Mouse (Mus musculus) hindbrain, embryonic 10.5 days (tissue): ENCODE data around the gene Tmem132c. TPM values are rescaled to one million over a fixed set of nuclear protein-coding genes. Genes with fewer than 3 reads are reported as not detected.

Source experiments
- DNase-seq: peaks from one replicate; pipeline ENCODE4 v3.0.0-alpha.2; 2017; ENCODE audit warnings: low spot score
- H3K27ac ChIP-seq: fragments of 300-500 bp; sonication (generic); 2 replicates; pipeline ENCODE4 v1.5.1; 2016; ENCODE audit warnings: mild to moderate bottlenecking, moderate library complexity
- H3K27me3 ChIP-seq: fragments of 300-500 bp; sonication (generic); 2 replicates; pipeline ENCODE4 v1.6.1; 2016; ENCODE audit warnings: mild to moderate bottlenecking; ENCODE audit not compliant: poor library complexity, insufficient read depth, severe bottlenecking
- H3K36me3 ChIP-seq: fragments of 300-500 bp; sonication (generic); 2 replicates; pipeline ENCODE4 v1.6.1; 2016; ENCODE audit warnings: mild to moderate bottlenecking, moderate library complexity
- H3K4me1 ChIP-seq: fragments of 300-500 bp; sonication (generic); replicated peaks from 2 replicates; pipeline ENCODE4 v1.6.1; 2016; ENCODE audit warnings: mild to moderate bottlenecking
- H3K4me3 ChIP-seq: fragments of 300-500 bp; sonication (generic); 2 replicates; pipeline ENCODE4 v1.5.1; 2016; ENCODE audit warnings: mild to moderate bottlenecking, moderate library complexity
- H3K9me3 ChIP-seq: fragments of 300-500 bp; sonication (generic); 2 replicates; pipeline ENCODE4 v1.6.1; 2016; ENCODE audit warnings: mild to moderate bottlenecking, moderate library complexity
- WGBS: fragments of 180-500 bp; shearing (Covaris S2); methylation state at CpG from one replicate; pipeline ENCODE4 v1.1.7; 2016; 5-methylcytosine and 5-hydroxymethylcytosine counted together
- polyA plus RNA-seq: library from polyadenylated mRNA; unstranded; fragments of >200 nt; fragmentation: Nextera tagmentation; extraction: Ambion mirVana; gene quantifications from 2 replicates; pipeline ENCODE4 v1.2.1, GENCODE M21; 2016

Tmem132c gene
- polyA plus RNA-seq, 1 experiment from 2014 or later = 24.0 TPM

DNA sequence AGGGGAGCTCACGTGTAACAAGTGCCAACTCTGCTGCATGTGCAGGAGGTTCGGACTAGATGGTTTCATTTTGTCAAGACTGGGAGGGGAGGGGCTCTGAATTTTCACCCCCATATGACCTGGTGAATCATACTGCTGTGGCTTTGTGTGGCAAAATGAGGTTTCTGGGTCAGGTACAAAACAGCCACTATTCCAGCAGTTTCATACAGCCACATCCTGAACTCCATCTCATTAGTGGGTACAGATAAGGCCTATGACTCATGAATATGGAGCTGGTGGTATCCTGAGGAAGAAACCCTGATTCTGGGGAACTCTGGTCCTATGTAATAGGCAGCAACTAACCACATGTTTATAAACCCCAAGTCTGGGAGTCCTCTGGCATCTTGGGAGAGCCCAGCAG, 295.9 kb downstream of the Tmem132c start:
- no peak for DNase-seq
- H3K27ac ChIP-seq = no peak overlapping the region
- H3K27me3 ChIP-seq = no peaks in the 10 kb centered on the region
- 90% methylated on average over 2 of the region's 2 CpGs for WGBS
- H3K4me3 ChIP-seq = no peak overlapping the region
- H3K9me3 ChIP-seq = no peaks in the 10 kb centered on the region
- no peaks in the 10 kb centered on the region for H3K4me1 ChIP-seq
- no peaks in the 10 kb centered on the region for H3K36me3 ChIP-seq

DNA sequence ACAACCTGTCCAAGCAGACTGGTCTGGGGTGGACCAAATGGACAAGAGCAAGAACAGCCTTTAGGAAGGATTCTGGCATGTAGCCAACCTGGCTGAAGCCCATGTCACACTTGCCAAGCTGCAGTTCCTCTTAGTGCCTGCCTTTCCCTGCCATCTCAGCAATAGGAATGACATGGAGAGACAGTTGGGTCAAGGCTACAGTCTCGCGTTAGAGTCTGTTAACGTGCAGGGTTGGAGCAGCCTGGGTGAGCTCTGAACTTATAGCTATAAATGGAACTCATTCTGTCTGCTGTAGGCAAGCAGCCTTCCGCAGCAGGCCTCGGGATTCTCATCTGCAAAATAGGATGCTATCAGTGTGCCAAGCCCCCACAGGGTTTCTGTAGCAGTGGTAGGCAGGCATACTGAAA, 305.0 kb downstream of the Tmem132c start:
- 91% methylated on average over 5 of the region's 5 CpGs for WGBS
- no peak for DNase-seq
- H3K27ac ChIP-seq = no peak overlapping the region

DNA sequence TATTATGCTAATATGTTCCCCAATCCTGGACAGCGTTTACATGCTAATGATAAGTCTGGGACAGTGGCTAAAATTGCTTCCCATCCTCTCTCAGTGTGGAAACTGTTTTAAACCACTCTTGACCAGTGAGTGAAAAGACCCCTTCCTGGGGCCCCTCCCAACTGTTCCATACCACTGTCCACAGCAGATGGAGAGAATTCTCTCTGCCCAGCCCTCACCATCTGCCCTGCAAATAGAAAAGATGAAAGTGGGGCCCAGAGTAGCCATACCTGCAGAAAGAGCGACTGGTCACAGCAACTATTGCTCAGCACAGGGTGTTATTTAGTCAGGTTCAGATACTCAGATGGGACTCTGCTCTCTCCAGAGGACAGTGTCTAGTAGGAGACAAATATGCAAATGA, 306.5 kb downstream of the Tmem132c start:
- WGBS = 83% methylated on average over 2 of the region's 2 CpGs
- no peaks in the 10 kb centered on the region for H3K4me1 ChIP-seq
- H3K27me3 ChIP-seq = no peaks in the 10 kb centered on the region
- H3K4me3 ChIP-seq = no peak overlapping the region
- no peak for DNase-seq
- H3K9me3 ChIP-seq = no peaks in the 10 kb centered on the region
- H3K27ac ChIP-seq = no peak overlapping the region
- no peaks in the 10 kb centered on the region for H3K36me3 ChIP-seq

More for the DNA sequence above, 305.0 kb downstream of the Tmem132c start:
- H3K4me1 ChIP-seq = no peaks in the 10 kb centered on the region
- no peaks in the 10 kb centered on the region for H3K36me3 ChIP-seq
- no peaks in the 10 kb centered on the region for H3K27me3 ChIP-seq
- no peak overlapping the region for H3K4me3 ChIP-seq
- H3K9me3 ChIP-seq = no peaks in the 10 kb centered on the region

DNA sequence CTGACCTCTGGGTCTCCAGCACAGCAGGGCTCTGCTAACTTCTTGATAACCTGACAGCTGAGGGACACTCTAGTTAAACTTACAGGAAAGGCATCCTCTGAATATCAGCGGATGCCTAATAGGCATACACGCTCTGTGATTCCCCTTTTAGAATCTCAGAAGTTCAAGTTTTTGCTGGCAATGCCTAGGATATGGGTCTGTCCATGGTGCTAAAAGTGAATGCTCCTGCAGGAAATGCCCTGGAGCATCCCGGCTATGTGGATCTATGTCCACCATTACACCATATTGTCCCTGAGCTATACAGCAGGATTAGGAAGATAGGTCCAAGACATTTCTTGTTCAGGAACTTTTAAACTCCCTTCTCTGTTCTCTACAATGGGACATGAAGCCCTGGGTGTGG, 319.5 kb downstream of the Tmem132c start:
- H3K4me1 ChIP-seq = no peaks in the 10 kb centered on the region
- WGBS = 84% methylated on average over 3 of the region's 3 CpGs
- H3K27ac ChIP-seq = no peak overlapping the region
- H3K9me3 ChIP-seq = no peaks in the 10 kb centered on the region
- peaks cover 19% of the 10 kb centered on the region for H3K36me3 ChIP-seq
- no peak overlapping the region for H3K4me3 ChIP-seq
- DNase-seq = no peak
- H3K27me3 ChIP-seq = no peaks in the 10 kb centered on the region

DNA sequence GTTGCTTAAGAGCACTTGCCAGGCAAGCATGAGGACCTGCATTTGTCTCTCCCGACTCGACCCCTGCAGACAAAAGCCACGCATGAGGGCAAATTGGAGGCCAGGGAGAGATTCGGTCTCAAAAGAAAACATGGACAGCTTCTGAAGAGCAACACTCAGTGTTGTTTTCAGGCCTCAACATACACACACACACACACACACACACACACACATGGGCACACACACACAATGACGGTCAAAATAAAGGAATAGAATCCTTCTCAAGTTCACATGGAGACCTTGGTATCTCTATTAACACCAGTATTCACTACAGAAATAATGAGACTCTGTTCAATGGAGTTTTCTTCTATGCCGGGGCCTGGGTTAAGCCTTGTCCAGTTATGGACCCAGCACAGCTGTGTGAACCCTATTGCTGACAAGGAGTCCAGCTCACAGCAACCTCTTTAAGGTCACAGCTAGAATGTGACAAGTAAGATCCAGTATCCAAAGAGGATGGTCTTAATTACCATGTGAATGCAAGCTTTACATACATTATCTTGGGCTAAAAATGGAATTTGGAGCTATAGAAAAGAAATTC, 325.6 kb downstream of the Tmem132c start:
- H3K9me3 ChIP-seq = no peaks in the 10 kb centered on the region
- 75% methylated on average over 6 of the region's 6 CpGs for WGBS
- no peaks in the 10 kb centered on the region for H3K27me3 ChIP-seq
- no peak for DNase-seq
- H3K4me1 ChIP-seq = peaks cover 10% of the 10 kb centered on the region
- H3K36me3 ChIP-seq = peaks cover 15% of the 10 kb centered on the region
- no peak overlapping the region for H3K4me3 ChIP-seq
- H3K27ac ChIP-seq = no peak overlapping the region

DNA sequence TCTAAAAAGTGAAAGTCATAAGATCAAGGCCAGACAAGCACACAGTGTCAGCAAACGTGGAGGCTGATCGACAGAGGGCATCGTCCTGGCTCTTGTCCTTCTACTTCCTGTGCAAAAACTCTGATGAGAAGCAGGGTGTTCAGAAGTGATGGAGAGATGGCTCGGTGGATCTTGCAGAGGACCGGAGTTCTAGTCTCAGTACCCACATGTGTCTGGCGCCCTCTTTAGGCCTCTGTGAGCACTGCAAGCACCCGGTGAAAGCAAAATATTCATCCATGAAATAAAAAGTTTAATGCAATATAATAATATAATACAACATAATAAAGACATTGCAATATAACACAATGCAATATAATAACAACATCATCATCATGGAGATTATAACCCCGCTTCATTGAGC, 335.8 kb downstream of the Tmem132c start:
- Histone ChIP-seq H3K9me3 (no peaks in the 10 kb centered on the region), H3K36me3 (no peaks in the 10 kb centered on the region), H3K4me1 (no peaks in the 10 kb centered on the region), H3K27ac (no peak overlapping the region), H3K27me3 (no peaks in the 10 kb centered on the region), H3K4me3 (no peak overlapping the region)
- no peak for DNase-seq
- WGBS = 57% methylated on average over 8 of the region's 8 CpGs

DNA sequence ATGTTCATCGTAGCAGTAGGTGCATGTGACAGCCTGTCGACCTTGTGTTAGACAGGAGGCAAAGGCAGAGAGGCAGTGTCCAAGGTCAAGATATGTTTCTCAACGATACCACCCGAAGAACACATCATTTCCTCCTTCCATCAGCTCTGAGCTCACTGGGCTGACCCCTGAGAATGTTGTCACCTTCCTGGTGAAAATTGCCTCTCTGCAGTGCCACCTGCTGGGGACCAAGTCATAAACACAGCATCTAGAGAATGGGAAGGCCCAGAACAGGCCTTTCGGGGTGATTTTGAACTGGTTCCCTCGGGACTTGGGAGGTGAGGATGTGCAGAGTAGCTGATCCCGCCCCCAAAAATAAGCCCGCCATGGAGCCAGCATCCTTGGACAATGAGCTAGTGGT, 342.1 kb downstream of the Tmem132c start:
- Histone ChIP-seq H3K4me1 (no peaks in the 10 kb centered on the region), H3K9me3 (no peaks in the 10 kb centered on the region), H3K27ac (no peak overlapping the region), H3K36me3 (no peaks in the 10 kb centered on the region; the same call in 1 of the 2 replicates), H3K4me3 (no peak overlapping the region), H3K27me3 (no peaks in the 10 kb centered on the region)
- DNase-seq = no peak
- WGBS = 88% methylated on average over 8 of the region's 8 CpGs

DNA sequence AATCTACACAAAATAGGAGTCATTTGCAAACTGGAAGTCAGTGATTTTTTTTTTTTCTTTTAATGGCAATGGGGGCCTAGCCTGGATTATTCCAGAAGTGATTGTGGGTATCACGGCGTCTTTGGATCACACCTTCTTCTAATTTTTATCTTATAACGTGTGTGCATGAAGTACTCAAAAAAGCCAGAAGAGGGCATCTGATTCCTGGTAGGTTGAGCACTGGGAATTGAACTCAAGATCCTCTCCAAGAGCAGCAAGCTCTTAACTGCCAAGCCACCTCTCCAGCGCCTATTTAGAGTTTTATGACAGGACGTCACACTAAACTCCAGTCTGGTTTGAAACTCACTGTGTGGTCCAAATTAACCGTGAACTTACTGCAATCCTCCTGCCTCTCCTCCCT, 346.2 kb downstream of the Tmem132c start:
- Histone ChIP-seq H3K27me3 (no peaks in the 10 kb centered on the region), H3K9me3 (no peaks in the 10 kb centered on the region), H3K36me3 (peaks cover 28% of the 10 kb centered on the region), H3K27ac (no peak overlapping the region), H3K4me3 (no peak overlapping the region), H3K4me1 (no peaks in the 10 kb centered on the region)
- DNase-seq = no peak
- 79% methylated on average over 6 of the region's 6 CpGs for WGBS

DNA sequence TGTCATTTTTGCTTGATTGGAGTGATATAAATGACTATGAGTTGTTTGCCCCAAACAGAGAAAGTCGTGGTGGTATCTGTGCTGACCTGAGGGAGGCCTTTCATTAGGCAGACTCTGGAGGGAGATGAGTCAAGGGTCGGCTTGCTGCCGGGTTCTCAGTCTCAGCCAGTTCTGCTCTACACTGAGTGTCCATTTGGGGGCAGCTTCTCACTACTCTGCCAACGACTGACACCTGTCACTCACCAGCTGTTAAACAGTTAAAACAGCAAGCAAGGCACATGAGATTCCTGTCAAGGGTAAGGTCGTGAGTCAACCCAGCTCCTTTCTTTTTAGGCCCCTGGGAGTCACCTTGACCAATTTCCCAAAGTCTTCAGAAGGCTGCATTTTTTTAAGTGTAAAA, 350.8 kb downstream of the Tmem132c start:
- no peak overlapping the region for H3K27ac ChIP-seq
- 71% methylated on average over 5 of the region's 5 CpGs for WGBS
- DNase-seq = no peak
- H3K36me3 ChIP-seq = peaks cover 74% of the 10 kb centered on the region
- H3K4me3 ChIP-seq = no peak overlapping the region
- no peaks in the 10 kb centered on the region for H3K4me1 ChIP-seq
- no peaks in the 10 kb centered on the region for H3K9me3 ChIP-seq
- no peaks in the 10 kb centered on the region for H3K27me3 ChIP-seq

DNA sequence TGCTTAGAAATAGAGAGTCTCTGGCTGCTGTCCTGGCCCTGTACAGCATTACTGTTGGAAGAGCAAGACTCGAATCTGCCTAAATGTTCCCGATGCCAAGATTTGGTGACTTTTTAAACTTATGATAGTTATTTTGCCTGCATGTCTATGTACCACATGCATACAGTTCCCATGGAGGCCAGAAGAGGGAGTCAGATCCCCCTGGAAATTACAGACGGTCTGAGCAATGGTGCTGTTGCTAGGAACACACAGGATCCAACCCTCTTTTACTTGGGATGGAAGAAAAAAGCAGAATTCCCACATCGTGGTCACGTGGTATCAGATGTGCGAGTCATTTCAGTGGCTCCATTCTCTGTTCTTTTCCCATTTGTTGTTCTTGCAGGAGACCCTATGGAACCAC, 351.2 kb downstream of the Tmem132c start:
- Histone ChIP-seq H3K27ac (no peak overlapping the region), H3K4me1 (no peaks in the 10 kb centered on the region), H3K9me3 (no peaks in the 10 kb centered on the region), H3K4me3 (no peak overlapping the region), H3K27me3 (no peaks in the 10 kb centered on the region), H3K36me3 (peaks cover 78% of the 10 kb centered on the region)
- no peak for DNase-seq
- WGBS = 83% methylated on average over 6 of the region's 6 CpGs

DNA sequence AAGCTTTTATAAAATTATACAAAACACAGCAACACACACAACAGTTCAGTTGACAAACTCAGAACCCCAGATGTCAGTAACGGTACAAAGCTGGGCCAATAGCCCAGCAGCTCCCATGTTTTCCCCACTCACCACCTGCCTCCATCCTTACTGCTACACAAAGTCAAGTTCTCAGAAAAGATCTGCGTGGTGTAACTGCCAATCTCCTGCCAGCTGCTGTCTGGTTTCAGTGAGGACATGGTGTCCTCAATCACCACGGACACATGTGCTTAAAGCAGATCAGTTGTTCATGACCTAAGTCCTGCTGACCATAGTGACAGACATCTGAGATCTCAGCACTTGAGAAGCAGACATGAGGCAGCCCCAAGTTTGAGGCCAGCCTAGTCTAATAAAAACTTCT, 354.1 kb downstream of the Tmem132c start:
- Histone ChIP-seq H3K27ac (no peak overlapping the region), H3K27me3 (no peaks in the 10 kb centered on the region), H3K4me1 (no peaks in the 10 kb centered on the region), H3K9me3 (no peaks in the 10 kb centered on the region), H3K36me3 (peaks cover 96% of the 10 kb centered on the region), H3K4me3 (no peak overlapping the region)
- 92% methylated on average over 3 of the region's 3 CpGs for WGBS
- DNase-seq = no peak

DNA sequence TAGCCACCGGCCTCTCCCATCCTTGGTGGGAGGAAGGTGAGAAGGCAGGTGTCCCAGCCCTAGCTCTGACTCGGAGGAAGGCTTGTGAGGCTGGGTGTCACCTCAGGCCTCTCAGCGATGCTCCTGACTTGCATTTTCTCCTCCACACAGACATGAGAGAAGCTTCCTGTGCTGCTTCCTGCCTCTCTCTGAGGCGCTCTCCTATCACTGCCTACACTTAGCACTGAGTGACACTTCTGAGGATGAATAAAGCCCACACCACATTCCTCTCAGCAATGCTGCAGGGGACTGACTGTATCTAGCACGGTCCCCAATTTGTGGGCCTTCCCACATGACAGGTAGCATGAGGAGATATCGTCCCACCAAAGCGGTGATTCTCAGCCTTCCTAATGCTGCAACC, 355.3 kb downstream of the Tmem132c start:
- Histone ChIP-seq H3K27me3 (no peaks in the 10 kb centered on the region), H3K4me1 (no peaks in the 10 kb centered on the region), H3K4me3 (no peak overlapping the region), H3K9me3 (no peaks in the 10 kb centered on the region), H3K27ac (no peak overlapping the region), H3K36me3 (peaks cover 100% of the 10 kb centered on the region)
- DNase-seq = no peak
- 88% methylated on average over 7 of the region's 7 CpGs for WGBS

DNA sequence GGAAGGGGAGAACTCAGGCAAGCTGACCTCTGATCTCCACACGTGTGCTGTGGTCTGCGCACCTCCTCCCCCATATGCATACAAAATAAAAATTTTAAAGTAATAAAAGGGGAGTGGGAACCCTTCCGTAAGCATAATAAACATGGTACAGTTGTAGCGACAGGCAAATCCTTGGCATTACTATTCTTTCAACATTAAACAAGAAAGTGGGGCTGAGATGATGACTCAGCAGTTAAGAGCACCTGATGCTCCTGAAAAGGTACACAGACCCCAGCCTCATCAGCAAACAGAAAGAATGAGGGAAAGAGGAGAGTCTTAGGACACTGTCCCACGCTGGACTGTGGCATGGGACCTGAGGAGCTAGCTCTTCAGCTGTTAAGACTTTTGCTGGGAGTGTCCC, 361.4 kb downstream of the Tmem132c start:
- no peaks in the 10 kb centered on the region for H3K4me1 ChIP-seq
- no peak overlapping the region for H3K4me3 ChIP-seq
- no peak overlapping the region for H3K27ac ChIP-seq
- WGBS = 89% methylated on average over 5 of the region's 5 CpGs
- no peak for DNase-seq
- H3K27me3 ChIP-seq = no peaks in the 10 kb centered on the region
- peaks cover 100% of the 10 kb centered on the region for H3K36me3 ChIP-seq
- H3K9me3 ChIP-seq = no peaks in the 10 kb centered on the region

DNA sequence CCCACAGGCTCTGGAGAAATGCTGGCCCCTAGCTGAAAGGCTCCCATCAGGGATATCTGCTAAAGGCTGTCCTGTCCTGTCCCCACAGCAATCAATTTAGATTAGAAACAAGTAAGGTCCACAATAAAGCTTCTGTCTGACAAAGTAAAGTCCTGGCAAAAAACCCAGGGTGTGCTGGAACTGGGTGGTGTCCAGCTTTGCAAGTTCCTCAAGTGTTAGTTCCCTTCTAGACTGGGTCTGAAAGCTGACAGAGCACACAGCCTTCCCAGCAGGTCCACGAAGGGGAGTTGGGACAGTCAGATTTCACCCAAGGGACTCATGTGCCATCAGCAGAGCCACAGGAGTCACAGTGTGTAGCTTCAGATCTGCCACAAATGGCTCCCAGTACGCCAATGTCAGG, 365.9 kb downstream of the Tmem132c start:
- H3K9me3 ChIP-seq = no peaks in the 10 kb centered on the region
- DNase-seq = no peak
- no peak overlapping the region for H3K4me3 ChIP-seq
- no peaks in the 10 kb centered on the region for H3K4me1 ChIP-seq
- H3K27me3 ChIP-seq = no peaks in the 10 kb centered on the region
- 91% methylated on average over 2 of the region's 2 CpGs for WGBS
- H3K36me3 ChIP-seq = peaks cover 66% of the 10 kb centered on the region
- H3K27ac ChIP-seq = no peak overlapping the region
